Mouse (Mus musculus): ENCODE measurements around the gene Usp6nl.

DNA sequence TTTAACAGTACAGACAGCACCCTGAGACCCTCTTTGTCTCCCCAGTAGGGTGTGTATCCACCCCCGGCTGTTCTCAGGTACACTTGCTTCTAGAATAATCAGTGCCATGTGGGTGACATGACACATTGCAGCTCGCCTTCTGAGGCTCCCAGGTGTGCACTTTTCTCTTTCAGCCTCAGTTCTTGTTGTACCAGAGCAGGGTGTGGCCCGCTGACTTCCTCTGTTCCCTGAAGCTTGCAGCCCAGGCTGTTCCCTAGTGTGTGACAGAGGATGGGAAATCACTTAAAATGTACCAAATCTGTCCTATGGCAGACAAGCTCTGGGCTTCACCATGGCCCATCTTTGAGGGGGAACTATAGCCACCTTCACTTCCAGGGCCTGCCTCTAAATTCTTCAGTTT, 161.7 kb downstream of the Usp6nl start:
- TF ChIP-seq CTCF (IDR thresholded peaks at IDR 0.05; ENCODE audit: extremely low read depth, insufficient read depth, low read length) (no peak), POLR2A (IDR thresholded peaks at IDR 0.05; ENCODE audit: extremely low read depth, insufficient read depth, low read length) (no peak)

All from cortical plate, adult 2 months (tissue).